Mouse (Mus musculus) R1 (cell line): ENCODE results near the gene Rpl35a.
"Not testable (repeated sequence)": the region's sequence is repeated elsewhere in the genome, so short reads cannot be mapped to it uniquely, and the experiment has no call there.

ENCODE experiments used
- DNase-seq: peaks from one replicate; pipeline ENCODE4 v3.0.0-alpha.2; 2018; ENCODE audit warnings: low read depth, low spot score

The Rpl35a gene

GRCm38 (mm10) chr16:33055655-33056054, 598 bp upstream of the Rpl35a start:
- DNase-seq = peak; percentile 24

GRCm38 (mm10) chr16:33056786-33057185, 533 bp downstream of the Rpl35a start:
- DNase-seq = peak; percentile 67

DNA sequence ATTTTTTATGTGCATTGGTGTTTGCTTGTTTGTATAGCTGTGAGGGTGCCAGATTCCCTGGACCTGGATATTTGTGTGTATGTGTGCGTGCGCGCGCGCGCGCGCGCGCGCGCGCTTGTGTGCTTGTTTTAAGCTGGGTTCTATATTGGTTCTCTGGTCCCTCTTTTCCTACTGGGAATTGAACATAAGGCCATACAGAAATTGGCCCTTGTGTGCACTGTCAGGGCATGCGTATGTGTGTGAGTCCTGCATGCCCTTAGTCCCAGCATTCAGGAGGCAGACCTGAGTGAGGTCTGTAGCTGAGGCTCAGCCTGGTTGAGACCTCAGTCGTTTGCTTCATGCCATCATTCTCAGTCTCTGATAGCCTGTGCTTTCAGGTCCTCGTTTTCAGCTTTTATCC, 1.8 kb downstream of the Rpl35a start:
- peak; percentile 30 for DNase-seq

- DNase-seq = not testable (repeated sequence)
Observed at GRCm38 (mm10) chr16:33058656-33059055, 2.4 kb downstream of the Rpl35a start.

DNA sequence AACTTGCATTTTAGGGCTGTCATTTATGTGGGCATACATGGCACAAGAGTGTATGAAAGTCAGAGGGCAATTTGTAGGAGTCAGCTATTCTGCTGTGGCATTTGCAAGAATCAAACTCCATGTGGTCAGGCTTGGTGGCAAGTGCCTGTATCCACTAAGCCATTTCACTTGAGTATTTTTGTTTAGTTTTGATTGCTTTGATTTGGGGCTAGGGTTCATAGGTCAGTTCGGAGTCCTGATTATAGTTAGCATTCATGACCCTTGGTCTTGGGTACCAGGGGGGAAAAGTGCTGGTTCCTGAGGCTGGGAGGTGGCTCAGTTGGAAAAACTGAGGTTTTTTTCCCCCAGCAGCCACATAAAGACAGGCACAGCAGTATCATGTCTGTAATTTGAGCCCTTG, 3.2 kb downstream of the Rpl35a start:
- DNase-seq = no peak

GRCm38 (mm10) chr16:33060926-33061325, 4.7 kb downstream of the Rpl35a start:
- peak; percentile 32 for DNase-seq

- no peak for DNase-seq
Observed at GRCm38 (mm10) chr16:33061400-33061799, 5.1 kb downstream of the Rpl35a start.

GRCm38 (mm10) chr16:33062024-33062681, 5.9 kb downstream of the Rpl35a start, which contains the start of gene Lmln:
Gene Lmln, plus strand, starts transcription at chr16:33062521.
- DNase-seq = peak; percentile 85

- peak; percentile 73 for DNase-seq
Observed at GRCm38 (mm10) chr16:33062682-33063131, 6.5 kb downstream of the Rpl35a start.

- no peak for DNase-seq
Observed at GRCm38 (mm10) chr16:33063267-33063666, 7.0 kb downstream of the Rpl35a start.

DNA sequence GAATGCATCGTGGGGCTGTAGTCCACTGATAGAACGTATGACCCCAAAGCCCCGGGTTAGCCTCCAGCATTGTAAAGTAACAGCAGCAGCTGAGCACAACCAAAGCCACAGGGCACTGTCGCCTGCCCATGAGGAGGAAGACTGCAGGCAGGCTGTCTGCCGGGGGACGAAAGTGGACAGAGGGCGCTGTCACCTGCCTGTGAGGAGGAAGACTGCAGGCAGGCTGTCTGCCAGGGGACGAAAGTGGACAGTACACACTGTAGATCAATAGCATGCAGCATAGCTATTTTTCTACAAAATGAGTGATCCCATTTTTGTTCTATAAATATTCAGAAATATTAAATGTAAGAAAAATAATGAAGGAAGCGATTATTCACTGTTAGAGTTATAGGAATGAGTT, 8.4 kb downstream of the Rpl35a start:
- no peak for DNase-seq

DNA sequence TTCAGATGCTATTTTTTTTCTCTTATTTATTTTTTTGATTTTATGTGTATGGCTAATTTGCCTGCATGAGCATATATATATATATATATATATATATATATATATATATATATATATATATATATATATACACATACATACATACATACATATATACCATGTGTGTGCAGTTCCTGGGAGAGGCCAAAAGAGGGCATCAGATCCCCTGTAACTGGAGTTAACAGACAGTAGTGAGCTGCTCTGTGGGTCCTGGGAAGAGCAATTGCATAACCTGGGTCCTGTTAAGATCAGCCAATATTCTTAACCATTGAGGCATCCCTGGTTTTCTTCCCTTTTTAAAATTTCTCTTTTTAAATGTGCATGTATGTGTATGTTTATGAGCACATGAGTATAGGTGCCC, 14.7 kb downstream of the Rpl35a start:
- peak; percentile 62 for DNase-seq

GRCm38 (mm10) chr16:33072871-33073557, 16.8 kb downstream of the Rpl35a start:
- DNase-seq = no peak

DNA sequence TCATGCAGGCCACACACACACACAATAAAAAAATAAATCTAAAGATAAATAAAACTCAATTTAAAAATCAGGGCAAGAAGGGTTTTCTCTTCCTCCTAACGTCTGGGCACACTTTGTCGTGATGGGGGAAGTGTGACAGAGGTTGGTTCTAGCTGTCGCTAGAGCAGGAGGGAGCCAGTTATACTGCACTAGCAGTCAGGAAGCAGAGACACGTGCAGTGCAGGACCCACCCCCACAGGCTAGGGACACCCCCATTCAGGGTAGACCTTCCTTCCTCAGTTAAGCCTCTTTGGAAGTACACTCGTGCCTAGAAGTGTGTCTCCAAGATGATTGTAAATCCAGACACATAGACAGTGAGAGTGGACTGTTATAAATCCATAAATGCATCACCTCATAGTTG, 18.7 kb downstream of the Rpl35a start:
- no peak for DNase-seq

GRCm38 (mm10) chr16:33076078-33076477, 19.8 kb downstream of the Rpl35a start:
- DNase-seq = no peak

DNA sequence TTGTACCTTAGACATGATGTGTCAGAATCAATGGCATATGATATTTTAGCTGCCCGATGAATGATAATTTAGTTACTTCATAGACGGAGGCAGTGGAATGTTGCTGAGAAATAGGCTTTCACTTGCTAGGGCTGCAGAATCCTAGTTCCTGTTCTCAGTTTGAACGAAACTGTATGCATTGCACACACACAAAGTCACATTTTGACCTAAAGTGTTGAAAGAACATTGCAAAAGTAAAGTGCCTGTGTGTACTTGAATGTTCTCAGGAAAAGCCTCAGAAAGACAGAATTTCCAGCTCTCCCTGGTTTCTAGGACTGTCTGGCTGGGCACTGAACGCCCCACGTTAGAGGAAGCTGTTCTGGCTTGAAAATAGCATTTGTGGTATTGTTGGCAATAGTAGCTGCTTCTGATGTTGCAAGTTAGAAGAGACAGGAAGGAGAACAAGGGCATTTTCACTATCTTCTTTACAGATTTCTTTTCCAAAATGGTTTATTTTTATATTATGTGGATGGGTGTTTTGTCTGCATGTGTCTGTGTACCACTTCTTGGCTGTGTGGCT, 20.9 kb downstream of the Rpl35a start:
- DNase-seq = no peak

- no peak for DNase-seq
Observed at GRCm38 (mm10) chr16:33080063-33080462, 23.8 kb downstream of the Rpl35a start.

DNA sequence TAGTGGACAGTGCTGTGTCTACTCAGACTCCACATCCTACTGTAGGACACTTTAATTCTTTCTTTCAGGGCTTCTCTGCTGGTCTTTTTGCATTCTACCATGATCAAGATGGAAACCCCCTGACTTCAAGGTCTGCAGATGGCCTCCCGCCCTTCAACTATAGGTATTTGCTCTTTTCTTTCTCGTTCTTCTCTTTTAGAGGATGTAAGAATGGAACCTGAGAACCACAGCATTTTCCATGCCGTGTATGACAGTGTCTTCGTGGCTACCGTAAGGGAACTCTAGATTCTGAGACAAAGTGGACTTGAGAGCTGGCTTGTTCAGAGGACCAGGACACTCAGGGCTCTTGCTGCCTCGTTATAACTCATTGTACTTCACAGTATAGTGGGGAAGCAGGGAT, 26.7 kb downstream of the Rpl35a start:
- no peak for DNase-seq

DNA sequence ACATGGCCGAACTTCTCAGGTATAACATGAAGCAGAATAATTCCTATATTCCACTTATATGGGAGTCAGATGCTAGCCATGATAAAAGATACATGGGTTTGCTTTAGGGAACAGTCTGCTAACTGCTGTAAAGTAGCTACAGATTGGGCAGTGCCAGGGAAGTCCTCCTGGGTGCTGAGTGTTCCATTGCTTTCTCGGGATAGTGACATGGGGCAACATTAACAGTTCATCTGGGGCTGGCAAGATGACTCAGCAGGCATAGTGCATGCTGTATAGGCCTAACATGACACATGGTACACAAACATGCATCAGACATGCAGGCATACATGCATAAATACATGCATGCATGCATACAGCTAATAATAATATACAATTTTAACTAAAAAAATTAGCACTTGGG, 27.7 kb downstream of the Rpl35a start:
- no peak for DNase-seq

DNA sequence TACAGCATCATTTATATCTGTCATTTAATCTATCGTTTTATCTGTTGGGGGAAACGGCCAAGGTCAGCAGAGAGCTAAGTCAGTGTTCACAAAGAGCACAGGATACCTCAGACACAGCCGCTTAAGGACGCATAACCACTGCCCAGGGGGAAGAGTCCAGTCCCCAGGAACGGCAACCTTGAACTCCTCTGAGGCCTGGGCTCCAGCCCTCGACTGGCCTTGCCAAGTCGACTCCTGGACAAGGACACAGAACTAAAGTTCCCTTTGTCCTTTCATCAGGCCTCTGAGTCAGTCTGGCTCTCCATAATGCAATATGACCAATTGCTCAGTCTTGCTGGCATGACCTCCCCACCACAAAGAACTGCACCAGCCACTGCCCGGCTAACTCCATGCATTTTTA, 29.4 kb downstream of the Rpl35a start:
- DNase-seq = no peak
